Mouse (Mus musculus): ENCODE measurements around the gene Ano6.

The Ano6 gene

GRCm38 (mm10) chr15:95797144-95797983 lies 6.7 kb downstream of the Ano6 start:
- no peak for DNase-seq (ENCODE audit: low read depth, low spot score)

DNA sequence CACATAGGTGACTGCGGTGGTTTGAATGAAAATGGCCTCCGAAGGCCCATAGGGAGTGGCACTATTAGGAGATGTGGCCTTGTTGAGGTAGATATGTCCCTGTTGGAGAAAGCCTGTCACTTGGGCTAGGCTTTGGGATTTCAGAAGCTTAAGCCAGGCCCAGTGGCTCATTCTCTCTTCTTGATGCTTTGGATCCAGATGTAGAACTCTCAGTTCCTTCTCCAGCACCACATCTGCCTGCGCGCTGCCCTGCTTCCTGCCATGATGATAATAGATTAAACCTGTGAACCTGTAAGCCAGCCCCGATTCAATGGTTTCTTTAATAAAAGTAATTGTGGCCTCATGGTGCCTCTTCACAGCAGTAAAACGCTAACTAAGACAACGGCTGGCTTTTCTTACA lies 7.6 kb downstream of the Ano6 start:
- DNase-seq (ENCODE audit: low read depth, low spot score), result no peak

DNA sequence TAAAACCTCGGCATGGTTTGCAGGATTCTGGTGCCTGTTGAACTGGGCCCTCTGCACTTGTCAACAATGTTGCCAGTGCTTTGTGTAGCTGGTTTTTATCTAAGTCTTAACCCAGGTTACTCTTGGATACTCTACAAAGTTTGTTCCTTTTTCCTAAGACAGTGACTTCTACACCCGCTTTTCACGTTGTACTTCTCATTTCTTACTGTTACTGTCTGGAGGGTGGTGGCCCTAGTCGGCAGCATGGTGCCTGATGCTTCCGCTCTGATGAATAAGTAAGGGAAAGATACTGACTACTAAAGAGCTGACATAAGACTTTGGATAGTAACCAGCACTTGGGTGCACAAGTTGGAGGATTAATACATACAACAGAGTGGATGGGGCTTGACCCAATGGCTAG lies 9.0 kb downstream of the Ano6 start:
- no peak for DNase-seq (ENCODE audit: low read depth, low spot score)

GRCm38 (mm10) chr15:95800051-95800450 lies 9.4 kb downstream of the Ano6 start:
- DNase-seq (ENCODE audit: low read depth, low spot score), result no peak

- no peak for DNase-seq (ENCODE audit: low read depth, low spot score)
These were observed 10.8 kb downstream of the Ano6 start for GRCm38 (mm10) chr15:95801261-95801979.

DNA sequence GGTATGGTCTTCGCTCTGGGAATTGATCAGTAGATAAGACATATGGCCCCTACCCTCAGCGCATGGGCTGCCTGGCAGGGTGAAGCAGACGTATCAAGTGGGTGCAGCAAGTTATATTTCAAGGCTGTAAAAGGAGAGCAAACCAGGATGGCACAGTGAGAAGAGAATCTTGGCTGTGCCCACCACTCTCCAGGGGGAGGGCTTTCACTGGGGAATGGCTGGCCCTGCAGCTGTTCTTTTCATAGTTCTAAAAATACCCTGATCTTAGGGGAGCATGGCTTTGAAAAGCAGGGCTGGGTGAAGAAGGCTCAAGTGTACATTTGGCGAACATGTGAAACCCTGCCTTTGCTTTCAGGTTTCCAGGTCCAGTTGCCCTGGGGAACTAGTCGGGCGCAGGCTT lies 11.5 kb downstream of the Ano6 start:
- DNase-seq (ENCODE audit: low read depth, low spot score), result no peak

- no peak for DNase-seq (ENCODE audit: low read depth, low spot score)
These were observed 12.1 kb downstream of the Ano6 start for GRCm38 (mm10) chr15:95802762-95803161.

DNA sequence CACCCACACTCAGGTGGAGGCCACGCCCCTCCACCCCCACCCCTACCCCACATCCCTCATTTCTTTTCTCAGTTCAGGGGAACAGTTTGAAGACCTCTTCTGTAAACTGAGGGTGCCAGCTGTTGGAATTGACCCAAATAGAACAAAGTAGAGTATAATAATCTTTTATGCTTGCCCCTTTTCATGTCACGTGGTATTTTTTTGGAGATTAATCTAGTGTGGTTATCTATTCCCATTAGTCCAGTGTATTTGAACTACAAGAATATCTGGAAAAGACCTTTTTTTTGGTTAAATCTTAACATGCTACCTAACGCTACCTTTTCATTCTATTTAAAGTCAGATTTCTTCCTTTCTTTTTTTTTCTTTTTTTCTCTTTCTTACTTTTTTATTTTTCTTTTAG lies 12.8 kb downstream of the Ano6 start:
- DNase-seq (ENCODE audit: low read depth, low spot score), result no peak

GRCm38 (mm10) chr15:95804255-95804654 lies 13.6 kb downstream of the Ano6 start:
- DNase-seq (ENCODE audit: low read depth, low spot score), result no peak

GRCm38 (mm10) chr15:95805022-95805471 lies 14.4 kb downstream of the Ano6 start:
- DNase-seq (ENCODE audit: low read depth, low spot score), result no peak

- DNase-seq (ENCODE audit: low read depth, low spot score), result no peak
These were observed 17.3 kb downstream of the Ano6 start for GRCm38 (mm10) chr15:95807908-95808307.

DNA sequence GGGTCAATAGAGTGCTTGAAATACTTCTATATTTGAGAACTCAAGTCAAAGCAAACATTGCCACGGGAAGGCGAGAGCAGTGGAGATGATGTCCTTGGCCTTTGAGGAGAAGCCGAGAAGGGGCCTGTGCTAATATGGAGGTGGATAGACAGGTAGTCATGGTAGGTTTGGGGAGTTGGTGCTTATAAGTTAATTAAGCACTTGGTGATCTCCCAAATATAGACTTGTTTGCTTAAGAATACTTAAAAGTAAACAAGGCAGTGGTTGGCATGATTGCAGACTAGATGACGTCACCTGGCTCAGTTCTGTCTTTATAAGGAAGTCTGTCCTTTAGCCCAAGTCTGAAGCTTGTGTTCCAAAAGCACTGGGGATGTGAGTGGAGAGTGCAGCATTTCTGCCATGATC lies 19.7 kb downstream of the Ano6 start:
- no peak for DNase-seq (ENCODE audit: low read depth, low spot score)

DNA sequence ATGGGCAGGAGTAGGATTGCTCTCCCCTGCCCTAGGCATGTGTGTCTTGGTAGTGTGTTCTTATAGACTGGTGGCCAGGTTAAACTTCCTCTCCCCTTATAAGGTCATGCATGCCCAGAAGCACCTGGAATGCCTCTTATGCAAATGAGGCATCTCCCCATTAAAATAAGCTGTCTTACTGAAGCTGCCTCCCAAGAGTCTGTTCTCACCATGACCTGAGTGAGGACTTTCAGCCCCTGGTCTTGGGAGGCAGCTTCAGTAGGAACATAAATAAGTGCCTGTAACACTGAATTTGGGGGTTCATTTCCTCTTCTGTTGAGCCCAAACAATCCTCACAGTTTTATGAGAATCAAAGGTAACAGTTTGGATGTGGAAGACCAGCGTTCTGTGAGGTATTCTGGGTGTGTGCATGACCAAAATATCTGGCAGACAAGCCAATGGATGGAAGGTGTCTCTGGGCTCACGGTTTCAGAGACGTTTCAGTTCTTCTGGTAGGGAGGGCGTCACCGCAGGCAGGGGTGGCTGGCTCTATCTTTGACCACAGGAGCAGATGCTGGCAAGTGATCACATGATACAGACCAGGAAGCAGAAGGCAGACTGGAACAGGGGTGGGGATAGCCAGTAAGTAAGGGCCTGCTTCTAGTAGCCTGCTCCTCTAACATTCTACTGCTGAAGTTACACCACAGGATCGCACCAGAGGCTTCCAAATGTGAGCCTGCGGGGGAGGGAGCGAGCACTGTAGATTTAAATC lies 22.4 kb downstream of the Ano6 start:
- no peak for DNase-seq (ENCODE audit: low read depth, low spot score)

DNA sequence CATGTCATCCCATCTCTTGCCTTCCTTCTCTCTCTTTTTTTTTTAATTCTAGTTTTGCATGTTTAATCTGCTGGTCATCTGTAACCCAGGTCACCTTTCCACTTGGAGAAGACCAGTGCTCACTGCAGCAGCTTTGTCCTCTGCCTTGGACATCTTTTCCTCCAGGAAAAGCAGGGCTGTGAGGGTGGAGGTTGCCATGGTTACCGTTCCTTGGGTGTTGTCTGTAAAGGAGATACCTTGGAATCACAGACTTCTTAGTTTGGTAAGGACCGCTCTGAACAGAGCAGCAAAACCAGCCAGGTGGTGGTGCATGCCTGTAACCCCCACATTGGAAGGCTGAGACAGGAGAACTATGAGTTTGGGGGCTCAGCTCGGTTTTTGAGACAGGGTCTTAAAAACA lies 26.9 kb downstream of the Ano6 start:
- DNase-seq (ENCODE audit: low read depth, low spot score), result no peak

- DNase-seq (ENCODE audit: low read depth, low spot score), result no peak
These were observed 28.8 kb downstream of the Ano6 start for GRCm38 (mm10) chr15:95819249-95820035.

DNA sequence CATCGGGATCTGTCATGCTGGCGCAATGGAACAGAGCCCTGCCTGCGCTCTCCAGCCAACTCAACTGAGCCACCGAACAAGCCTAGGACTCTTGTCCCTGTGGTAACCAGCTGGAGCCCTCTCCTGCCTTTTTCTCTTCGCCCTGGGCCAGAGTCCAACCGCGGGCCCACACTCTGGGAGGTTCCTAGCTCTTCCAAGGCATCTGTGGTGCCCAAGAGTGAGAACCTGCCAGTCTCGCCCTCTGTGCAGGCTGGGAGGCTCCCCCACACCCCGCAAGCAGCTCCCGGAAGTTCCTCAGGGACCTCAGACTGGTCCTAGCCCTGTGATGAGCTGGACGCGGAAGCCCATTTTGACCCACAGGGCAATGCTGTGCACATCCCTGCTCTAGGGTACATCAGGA lies 29.5 kb downstream of the Ano6 start:
- DNase-seq (ENCODE audit: low read depth, low spot score), result no peak

DNA sequence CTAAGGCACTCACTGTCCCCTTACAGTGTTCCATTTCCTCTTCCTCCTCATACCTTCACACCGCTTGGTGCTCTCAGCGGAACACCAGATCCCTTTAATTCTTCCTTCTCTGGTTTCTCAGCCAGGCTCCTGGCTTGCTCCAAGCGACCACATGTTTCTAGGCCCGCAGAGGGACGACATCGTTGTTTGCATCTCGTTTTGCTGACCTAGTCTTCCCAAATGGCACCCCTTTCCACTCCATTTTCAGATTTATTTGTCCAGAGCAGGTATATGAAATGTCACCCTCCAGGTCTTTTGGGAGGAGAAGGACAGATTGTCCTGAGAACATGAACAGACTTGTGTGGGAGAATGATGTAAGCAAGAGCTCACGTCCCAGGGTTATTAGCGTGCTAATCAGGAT lies 30.0 kb downstream of the Ano6 start:
- DNase-seq (ENCODE audit: low read depth, low spot score), result no peak

GRCm38 (mm10) chr15:95822099-95822498 lies 31.5 kb downstream of the Ano6 start:
- no peak for DNase-seq (ENCODE audit: low read depth, low spot score)

- no peak for DNase-seq (ENCODE audit: low read depth, low spot score)
These were observed 33.0 kb downstream of the Ano6 start for GRCm38 (mm10) chr15:95823383-95824306.

DNA sequence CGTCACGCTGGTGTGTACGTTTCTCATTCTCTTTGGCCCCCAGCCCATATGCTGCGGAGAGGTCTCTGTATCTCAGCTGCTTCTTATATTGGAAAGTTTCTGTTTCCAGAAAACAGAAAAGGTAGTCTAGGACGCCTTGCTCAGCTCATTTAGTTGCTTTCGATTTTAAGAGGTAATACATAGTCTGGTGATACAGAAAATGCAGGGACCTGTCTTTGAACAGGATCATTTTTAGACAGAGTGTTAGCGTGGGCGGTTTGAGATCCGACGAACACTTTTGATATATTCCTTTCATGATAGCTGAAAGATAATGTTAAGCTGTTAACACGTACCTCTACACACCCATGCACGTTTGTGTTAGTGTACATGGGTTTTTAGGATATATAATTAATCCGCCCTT lies 35.9 kb downstream of the Ano6 start:
- no peak for DNase-seq (ENCODE audit: low read depth, low spot score)
